Mouse (Mus musculus): ENCODE measurements around the gene Syde2.

DNA sequence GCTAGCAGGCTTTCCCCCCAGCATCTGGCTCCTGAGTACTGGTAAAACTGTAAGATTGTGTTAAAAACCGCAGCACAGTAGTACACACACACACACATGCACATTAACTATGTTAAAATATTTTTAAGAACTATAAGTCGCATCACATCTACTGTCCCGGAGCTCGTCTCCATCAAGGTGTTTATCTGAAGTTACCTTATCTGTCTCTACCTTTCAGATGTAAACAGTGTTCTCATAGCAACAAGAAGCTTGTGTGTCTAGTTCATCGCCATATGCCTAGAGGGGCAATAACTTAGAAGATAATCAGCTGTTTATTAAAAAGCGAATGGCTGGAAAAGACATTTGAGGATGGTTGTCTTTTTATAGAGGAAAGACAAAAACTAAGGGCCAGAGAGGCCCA is 37.8 kb downstream of the Syde2 start:
- TF ChIP-seq CTCF (IDR thresholded peaks at IDR 0.05; ENCODE audit: low read depth) (no peak), EP300 (IDR thresholded peaks at IDR 0.05; ENCODE audit: low read depth) (no peak)
